Mouse (Mus musculus): ENCODE data around the gene C530008M17Rik.
"Not testable (repeated sequence)": the region's sequence is repeated elsewhere in the genome, so short reads cannot be mapped to it uniquely, and the experiment has no call there.

The C530008M17Rik gene

DNA sequence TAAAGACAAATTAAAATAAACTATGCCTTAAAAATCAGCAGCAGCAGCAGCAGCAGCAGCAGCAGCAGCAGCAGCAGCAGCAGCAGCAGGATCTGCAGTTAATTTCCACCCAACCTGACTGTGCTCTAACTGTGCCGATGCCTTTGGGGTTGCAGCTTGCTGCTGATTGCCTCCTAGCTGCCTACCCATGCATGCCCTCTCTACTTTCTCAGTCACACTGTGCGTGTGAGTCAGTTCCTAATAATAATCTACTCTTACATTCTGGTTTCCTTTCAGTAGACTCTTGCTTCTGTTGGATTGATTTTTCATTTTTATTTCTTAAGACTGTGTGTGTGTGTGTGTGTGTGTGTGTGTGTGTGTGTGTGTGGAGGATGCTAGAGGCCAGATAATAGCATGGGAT, 236.8 kb downstream of the C530008M17Rik start:
- no peak for DNase-seq (ENCODE audit: low read depth, low spot score)

- no peak for DNase-seq (ENCODE audit: low read depth, low spot score)
These were observed 245.8 kb downstream of the C530008M17Rik start for GRCm38 (mm10) chr5:76902131-76902530.

- DNase-seq (ENCODE audit: low read depth, low spot score), result peak; percentile 8
These were observed 248.5 kb downstream of the C530008M17Rik start for GRCm38 (mm10) chr5:76904713-76905404.

- peak; percentile 97 for DNase-seq (ENCODE audit: low read depth, low spot score)
These were observed 249.3 kb downstream of the C530008M17Rik start, which contains the start of gene Aasdh for GRCm38 (mm10) chr5:76905405-76906154. Gene Aasdh, minus strand, starts transcription at chr5:76905514.

DNA sequence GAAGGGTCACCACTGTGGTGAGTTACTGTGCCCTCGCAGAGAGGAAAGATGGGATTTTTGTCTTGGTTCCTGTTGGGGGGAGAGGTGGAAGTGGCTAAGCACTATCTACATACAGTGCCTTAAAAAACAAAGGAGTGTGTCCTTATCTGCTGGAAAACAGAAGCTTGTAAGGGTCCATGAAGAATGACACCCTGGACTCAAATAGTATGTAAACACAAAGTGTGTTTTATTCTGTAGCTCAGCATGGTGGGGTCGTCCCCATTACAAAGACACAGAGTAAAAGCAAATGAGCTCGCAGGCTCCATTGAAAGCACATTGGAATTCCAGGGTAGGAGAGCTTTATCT, 249.8 kb downstream of the C530008M17Rik start:
- DNase-seq (ENCODE audit: low read depth, low spot score), result no peak

DNA sequence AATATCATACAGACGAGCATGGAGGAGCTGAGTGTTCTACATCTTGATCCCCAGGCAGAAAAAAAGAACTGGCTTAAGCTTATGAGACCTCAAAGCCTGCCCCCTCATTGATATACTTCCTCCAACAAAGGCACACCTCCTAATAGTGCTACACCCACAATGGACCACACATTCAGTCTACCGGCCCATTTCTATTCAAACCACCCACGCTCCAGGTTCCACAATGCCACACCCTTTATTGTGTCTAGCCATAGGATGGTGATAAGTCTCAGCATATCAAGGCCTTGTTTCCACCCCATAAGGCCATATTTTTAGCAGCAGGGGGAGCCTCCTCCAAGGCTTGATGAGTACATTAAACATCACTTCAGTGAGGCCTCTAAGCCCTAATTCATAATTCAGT, 254.5 kb downstream of the C530008M17Rik start:
- no peak for DNase-seq (ENCODE audit: low read depth, low spot score)

DNA sequence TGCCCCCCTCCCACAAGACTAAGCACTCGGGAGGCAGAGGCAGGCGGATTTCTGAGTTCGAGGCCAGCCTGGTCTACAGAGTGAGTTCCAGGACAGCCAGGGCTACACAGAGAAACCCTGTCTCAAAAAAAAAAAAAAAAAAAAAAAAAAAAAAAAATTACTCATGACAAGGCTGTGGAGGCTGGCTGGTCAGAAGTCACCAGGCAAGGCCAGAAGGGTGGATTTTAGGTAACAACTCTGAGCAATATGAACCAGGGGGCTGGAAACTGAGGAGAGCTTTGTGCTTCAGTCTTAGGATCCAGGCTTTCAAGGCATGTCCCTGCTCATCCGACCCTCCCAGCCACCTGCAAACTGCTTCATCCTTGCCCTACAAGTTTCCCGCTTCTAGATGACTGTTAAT, 256.2 kb downstream of the C530008M17Rik start:
- DNase-seq (ENCODE audit: low read depth, low spot score), result not testable (repeated sequence)

GRCm38 (mm10) chr5:76922833-76923232, 266.5 kb downstream of the C530008M17Rik start:
- no peak for DNase-seq (ENCODE audit: low read depth, low spot score)

Data from forelimb bud, embryonic 11.5 days (tissue).